Mouse (Mus musculus) cerebellum, adult (tissue): Measurements from ENCODE around the gene Lrrc46.

Experiments
- ATAC-seq: cut with Nextera tagmentation; 2 replicates; pipeline ENCODE4 v1.9.2; 2017; ENCODE audit warnings: mild to moderate bottlenecking, moderate library complexity, mixed read lengths; ENCODE audit not compliant: insufficient number of reproducible peaks, low FRiP score, low TSS enrichment

The Lrrc46 gene

DNA sequence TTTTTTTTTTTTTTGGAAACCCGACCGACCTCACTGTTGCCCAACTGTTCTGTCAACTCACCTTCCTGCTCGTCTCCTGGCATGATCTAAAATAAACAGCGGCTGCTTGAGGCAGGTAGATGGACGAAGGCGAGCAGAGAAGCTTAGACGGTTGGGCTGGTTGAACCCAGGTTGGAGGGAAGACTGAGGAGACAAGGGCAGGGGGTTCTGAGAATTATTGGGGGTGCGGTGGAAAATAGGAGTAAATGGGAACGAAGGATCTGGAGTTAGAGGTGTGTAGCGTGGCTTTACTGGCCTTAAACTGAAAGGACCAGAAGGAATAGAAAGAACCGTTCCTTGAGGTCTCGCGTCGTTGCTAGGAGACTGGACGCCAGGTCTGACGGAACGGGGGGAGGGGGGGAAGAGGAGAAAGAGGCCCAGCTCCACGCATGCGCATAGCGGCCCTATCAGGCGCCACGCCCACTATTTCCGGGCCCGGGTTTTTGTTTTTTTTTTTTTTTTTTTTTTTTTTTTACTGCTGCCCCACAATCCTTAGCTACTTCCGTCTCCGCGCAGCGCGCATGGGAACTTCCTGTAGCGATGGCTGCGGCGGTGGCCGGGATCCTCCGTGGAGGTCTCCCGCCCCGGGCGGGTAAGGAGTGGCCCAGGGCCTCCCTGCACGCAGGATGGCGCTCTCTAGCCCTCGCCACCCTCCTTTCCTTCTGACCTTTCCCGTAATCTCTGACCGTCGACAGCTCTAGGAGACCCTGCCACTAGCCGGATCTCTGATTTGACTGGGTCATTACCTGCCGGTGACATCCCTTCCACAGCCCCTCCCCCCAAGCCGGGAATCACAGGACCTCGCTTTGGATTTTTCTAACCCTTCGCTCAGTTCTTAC lies at the start of gene Lrrc46, which contains the start of gene Mrpl10:
TSS of gene Lrrc46 (minus strand) at position 386 of the 878 bp plus-strand sequence.
TSS of gene Mrpl10 (plus strand) at position 539 of the 878 bp plus-strand sequence.
- peak; percentile 86; the same call in 1 of the 2 replicates for ATAC-seq

DNA sequence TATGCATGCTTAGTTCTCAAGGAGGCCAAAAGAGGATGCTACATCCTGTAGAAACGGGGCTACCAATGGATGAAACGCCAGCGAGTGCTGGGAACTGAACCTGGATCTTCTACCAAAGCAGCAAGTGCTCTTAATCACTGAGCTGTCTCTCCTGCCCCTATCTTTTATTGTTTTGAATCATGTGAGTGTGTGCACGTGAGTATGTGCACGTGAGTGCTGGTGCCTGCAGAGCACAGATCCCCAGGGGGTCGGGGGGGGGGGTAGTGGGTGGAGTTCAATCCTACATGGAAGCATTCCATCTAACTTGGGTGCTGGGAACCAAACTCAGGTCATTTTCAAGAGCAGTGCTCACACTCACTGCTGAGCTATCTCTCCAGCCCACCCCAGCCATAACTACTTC lies 45.2 kb upstream of the Lrrc46 start:
- no peak for ATAC-seq

DNA sequence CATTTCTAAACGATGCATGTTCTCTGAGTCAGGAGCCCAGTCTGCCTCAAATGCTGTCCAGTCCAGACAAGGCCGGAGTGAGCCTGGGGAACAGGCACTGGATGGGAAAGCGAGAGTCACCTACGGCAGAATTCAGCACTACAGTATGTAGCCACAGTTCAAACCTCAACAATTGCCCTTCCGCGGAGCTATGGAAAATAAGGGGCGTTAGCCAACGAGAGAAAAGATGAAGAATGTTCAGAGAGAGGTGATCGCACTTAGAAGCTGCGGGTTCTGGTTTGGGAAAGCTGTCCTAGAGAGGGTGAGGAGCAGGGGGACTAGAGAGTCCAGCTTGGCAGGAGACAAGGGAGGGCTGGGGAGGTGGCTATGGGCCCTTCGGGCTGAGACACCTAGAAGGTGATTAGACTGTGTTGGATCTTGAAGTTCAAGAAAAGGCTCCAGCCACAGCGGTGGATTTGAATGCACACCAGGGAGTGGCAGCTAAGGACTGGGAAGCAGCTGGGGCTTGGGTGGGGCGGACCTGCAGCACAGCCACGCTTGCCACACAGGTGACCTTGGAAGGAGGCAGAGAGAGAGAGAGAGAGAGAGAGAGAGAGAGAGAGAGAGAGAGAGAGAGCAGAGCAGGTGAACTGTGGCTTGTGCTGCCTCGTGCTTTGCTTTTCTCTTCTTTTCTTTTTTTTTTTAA lies 43.8 kb upstream of the Lrrc46 start:
- ATAC-seq, result no peak

DNA sequence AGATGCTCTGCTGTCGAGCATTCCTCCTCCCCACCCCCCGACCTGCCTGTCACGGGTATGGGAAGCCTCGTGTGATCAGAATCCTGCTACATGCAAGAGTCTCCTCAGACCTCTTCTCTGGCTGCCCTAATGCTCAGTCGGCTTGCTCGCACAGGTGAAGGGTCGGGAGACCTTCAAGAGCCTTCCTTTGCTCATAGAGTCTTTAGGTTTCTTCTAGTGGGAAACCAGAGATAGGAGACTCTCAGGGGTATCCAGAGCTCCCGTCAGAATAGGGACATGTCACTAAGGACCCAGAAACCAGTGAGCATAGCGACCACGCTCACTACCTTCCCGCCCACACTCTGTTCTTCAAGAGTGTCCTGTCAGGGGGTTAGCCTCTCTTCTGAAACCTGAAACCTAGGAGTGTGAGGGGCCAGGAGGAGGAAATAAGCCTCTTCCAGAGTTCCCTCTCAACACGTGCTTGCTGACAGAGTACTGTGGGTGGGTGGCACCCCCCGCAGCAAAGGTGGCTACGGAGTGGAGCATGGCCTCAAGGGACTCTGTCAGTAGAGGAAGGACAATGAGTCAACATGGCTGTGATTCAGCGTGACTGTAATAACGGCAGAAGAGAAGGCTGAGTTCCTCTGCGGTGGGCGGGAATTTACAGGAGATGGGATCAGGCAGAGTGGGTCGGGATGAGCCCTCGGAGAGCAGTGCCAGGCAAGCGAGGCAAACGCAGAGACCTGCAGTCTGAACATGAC lies 42.4 kb upstream of the Lrrc46 start:
- no peak for ATAC-seq

DNA sequence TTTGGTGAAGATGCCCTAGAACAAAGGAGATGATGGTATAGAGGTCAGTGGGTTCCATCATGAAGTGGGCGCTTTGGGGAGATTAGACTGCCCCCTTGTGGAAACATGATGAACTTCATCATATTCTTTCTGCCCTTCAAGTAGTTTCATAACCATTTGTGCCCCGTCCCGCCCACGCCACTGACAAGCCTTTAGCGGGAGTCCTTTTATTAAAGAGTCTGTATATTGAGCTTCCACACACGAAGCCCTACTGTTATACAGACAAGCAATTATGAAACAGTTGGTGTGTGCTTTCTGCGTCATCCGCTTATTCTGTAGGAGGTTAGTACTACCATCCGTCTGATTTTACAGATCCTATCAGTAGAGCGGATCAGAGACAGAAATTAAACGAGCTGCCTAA lies 41.8 kb upstream of the Lrrc46 start:
- no peak; the same call in 1 of the 2 replicates for ATAC-seq

DNA sequence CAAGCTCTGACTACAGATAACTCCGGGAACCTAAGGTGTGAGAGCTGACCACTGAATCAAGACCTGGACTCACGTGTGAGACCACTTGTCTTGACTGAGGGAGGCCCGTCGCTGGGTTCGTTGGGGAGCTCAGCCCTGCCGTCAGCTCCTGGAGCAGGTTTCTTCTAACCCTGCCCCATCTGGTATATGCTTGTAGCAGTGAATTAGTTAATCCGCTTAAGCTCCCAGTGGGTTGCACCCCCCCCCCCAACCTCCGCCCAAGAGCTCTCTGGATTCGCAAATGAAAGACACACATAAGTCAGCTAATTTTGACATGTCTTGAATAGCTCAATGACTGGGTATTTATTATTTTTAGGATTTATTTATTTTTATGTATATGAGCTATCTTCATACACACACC lies 39.1 kb upstream of the Lrrc46 start:
- ATAC-seq, result no peak

DNA sequence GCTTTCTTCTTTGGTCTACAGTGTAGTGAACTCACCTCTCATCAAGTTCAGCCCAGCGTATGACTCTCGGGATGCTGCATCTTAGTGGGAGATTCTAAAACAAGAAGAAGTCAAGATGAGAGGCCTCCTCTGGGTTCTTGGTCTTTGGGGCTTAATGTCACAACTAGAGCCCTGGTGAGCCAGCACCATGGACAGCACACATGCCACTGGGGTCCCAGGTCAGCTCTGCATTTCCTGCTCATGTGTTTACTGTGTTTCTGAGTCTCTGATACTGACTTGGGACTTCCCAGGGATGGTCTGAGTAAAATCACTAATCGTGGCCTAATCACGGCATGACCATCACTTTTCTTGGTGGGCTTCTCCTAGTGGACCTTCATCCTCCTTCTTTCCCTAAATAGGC lies 37.5 kb upstream of the Lrrc46 start:
- ATAC-seq, result no peak

DNA sequence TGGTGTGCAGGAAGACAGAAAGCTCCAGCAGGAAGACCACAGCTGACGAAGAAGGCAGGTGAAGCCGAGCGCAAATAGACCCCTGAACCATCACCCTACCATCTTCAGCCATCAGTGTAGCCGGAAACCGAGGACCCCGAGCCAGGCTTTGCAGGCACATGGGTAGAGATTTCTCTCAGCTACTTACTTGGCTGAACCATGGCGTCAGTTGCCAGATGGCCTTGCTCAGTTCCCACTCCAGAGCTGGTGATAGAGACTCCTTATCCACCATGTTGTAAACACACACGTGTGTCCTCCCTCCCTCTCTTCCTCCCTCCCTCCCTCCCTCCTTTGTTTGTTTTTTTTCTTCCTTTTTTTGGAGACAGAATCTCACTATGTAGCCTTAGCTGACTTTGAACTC lies 33.0 kb upstream of the Lrrc46 start:
- no peak for ATAC-seq

DNA sequence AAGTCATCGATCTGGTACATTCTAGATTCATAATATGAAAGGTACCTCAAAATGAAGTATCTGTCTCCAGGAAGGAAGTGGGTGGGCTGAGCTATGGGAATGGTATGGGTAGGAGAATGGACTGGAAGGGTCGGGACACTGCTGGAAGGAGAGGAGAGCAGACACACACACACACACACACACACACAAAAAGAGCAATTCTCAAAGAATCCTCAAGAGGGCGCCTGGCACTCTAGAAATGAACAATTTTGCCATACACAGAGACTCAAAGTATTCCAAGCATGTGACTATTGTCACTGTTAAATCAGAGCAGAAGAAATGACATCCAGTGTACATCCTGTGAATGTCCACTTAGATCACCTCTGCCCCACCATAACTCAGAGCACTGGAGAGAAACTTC lies 31.3 kb upstream of the Lrrc46 start:
- ATAC-seq, result no peak; the same call in 1 of the 2 replicates

DNA sequence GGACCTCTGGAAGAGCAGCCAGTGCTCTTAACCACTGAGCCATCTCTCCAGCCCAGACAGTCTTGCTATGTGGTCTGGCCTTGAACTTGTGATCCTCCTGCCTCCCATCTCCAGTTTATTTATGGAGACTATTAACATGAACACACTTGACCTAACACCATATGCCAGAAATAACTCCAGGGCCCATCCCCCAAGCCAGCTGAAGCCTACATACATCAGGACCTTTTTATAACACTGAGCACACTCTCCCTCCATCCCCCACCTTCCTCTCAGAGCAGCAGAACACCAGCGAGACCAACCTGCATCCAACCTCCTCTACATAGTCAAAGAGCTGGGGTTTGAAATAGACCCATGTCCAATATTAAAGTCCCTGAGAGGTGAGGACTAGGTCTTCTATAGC lies 29.9 kb upstream of the Lrrc46 start:
- ATAC-seq, result no peak

DNA sequence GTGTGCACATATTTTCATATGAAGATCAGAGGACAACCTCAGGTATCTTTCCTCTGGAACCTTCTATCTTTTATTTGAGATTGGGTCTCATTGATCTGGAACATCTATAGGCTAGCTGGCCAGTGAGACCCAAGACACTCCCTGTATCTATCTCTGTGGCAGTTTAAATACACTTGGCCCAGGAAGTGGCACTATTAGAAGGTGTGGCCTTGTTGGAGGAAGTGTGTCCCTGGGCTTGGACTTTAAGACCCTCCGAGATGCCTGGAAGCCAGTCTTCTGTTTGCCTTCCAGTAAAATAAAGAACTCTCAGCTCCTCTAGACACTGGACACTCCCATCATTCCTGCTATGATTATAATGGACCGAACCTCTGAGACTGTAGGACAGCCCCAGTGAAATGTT lies 28.6 kb upstream of the Lrrc46 start:
- ATAC-seq, result no peak

DNA sequence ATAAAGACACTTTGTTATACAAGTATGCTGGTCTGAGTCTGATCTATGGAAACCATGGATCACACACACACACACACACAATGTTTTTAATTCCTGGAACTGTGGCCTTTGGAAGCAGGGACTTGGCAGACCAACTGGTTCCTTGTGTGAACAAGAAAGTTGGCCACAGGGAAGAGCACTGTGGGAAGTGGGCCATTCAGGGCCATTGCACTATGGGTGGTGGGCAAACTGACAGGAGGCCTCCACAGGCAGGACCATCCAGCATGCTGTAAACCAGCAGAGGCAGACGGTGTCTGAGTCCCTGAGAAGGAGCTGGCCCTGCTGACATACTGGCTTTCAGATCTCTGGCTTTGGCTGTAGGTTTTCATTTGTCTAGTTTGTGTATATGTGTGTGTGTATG lies 28.1 kb upstream of the Lrrc46 start:
- ATAC-seq, result no peak

DNA sequence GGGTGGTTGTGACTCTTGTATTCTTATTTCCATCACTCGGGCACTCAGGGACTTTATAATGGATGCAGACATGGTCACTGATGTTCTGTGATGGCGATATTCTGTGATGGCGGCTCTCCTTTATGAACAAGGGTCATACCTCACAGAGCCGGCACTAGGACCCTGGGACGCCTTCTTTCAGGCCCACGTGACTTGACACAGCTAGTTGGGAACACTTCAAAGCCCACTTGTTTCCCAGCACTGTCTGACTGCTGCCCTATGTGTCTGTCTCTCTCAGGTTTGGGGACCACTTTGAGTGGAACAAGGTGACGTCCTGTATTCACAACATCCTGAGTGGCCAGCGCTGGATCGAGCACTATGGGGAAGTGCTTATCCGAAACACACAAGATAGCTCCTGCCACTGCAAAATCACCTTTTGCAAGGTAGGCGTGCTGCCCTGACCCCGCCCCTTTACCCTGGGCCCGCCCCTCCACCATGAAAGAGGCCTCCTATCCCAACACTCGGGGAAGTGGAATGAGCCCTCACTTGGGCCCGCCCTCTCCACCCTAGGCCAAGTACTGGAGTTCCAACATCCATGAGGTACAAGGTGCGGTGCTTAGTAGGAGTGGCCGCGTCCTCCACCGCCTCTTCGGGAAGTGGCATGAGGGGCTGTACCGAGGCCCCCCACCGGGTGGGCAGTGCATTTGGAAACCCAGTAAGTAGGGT lies 25.6 kb upstream of the Lrrc46 start:
- no peak for ATAC-seq

DNA sequence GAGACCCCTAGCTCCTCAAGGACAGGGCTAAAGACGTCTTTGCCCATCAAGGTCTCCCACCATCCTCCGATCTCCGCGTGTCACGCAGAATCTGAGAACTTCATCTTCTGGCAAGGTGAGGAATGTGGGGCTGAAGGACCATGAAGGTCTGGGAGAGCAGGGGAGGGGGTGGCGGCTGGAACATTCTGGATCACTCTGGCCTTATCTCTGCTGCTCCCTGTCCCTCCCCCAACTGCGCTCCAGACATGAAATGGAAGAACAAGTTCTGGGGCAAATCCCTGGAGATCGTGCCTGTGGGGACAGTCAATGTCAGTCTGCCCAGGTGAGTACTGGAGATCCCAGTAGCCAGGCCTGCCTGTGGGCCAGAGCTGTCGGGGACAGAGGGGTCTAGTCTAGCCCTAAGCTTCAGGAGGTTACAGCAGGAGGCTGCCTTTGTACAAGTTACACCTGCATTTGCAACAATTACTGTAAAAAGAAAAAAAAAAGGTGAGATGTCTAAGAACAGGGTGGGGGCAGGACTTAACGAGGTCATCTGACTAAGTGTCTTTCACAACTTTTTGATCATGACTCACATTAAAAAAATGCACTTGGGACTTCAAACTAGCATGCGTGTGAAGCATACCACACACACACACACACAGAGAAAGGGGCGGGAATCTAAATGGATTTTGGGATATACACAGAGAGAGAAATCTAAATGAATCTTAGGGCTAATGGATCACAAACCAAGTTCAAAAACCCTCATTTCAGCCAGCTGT lies 24.5 kb upstream of the Lrrc46 start:
- no peak for ATAC-seq

DNA sequence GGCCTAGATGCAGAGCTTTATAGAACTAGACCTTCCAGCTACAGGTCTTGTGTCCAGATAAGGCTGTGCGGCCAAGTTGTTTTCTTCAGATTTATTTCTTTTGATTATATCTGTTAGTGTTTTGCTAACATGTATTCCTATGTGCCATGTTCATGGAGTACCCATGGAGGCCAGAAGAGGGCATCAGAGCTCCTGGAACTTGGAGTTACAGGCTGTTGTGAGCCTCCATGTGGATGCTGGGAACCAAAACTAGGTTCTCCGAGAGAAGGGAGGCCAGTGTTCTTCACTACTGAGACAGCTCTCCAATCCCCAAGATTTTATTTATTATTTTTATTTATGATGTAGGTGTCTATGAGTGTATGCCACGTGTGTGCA lies 22.7 kb upstream of the Lrrc46 start:
- ATAC-seq, result no peak

DNA sequence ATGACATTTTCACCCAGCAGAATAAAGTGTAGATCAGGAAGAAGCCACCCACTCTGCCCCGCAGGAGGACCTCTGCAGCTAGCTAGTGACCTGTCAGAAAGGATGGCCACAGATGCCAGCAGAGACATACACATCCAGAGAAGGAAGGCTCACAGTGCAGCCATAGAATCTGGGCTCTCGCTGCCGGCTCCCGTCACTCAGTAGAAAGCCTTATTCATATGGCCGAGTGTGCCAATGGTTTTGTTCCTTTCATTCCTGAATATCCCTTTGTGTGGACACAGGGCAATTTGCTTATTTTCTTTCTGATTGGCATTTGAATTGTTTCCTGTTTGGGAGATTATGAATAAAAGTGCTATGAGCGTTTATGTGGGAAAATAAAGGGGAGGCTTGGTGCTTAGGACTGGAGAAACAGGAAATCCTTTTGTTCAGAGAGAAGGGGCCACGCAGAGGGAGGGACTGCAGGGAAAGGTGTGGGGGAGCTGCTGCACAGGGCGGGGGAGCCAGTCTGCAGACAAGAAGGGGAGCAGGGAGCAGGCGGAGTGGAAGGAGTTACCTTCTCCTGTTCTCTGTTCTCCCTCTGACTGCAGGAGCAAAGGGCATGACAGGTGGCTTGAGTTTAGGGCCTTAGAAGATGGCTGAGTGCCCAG lies 22.2 kb upstream of the Lrrc46 start:
- ATAC-seq, result no peak

DNA sequence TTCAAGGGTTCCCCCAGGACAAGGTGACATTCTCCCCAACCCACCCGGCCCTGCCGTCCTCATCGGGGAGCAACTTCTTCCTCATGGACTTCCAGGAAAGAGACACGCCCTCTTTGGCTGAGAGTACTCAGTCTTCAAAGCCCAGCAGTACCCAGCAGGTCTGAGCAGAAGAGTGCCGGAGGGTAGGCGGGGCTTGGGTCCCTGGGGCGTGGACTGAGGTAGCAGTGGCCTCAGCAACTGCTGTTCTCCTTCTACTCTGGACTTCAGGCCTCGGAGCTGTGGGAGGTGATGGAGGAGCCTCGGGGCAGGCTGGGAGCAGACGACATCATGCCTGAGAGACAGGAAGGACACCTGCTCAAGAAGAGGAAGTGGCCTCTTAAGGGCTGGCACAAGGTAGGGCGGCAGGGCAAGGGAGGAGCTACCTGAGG lies 11.0 kb upstream of the Lrrc46 start:
- ATAC-seq, result no peak

DNA sequence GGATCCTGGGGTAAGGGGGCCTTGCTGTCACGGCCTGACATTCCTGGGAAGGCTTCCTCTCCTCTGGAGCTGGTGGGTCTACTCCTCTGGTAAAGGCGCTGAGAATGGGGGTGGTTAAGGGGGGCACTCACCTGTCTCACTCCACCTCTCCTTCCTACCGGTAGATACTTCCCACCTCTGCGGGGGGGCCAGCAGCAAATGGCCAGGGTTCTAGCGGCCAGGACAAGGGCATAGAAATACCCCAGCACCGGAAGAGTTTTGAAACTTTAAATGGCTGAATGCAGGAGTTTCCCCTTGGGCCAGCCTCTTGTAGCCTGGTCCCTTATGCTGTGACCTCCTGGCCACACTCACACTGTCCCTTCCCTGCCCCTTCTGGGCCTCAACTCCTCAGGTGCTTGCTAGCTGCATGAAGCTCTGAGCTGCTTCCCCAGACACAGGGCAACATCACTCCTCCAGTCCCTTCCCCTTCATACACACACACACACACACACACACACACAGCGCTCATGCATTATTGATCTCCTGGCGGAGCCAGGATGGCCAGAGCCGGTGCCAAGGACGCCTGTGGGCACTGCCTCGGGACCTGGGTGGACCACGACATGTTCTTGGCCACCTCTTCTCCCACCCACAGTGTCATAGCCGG lies 9.9 kb upstream of the Lrrc46 start:
- ATAC-seq, result no peak
